Mouse (Mus musculus) layer of hippocampus, adult 18-20 months (tissue): ENCODE measurements at regions not wholly inside any gene's neighbourhood (a gene's known extent, or its start where the extent isn't known, plus 50 kb on each side); places are given as distances from the start of the nearest gene placed in this dataset.

ENCODE experiments used
- DNase-seq, 2 experiments: peaks; one replicate each; pipeline ENCODE4 v3.0.0; 2022; ENCODE audit warnings: low spot score in 2 of 2

GRCm38 (mm10) chr3:143949026-143949637 is 255.9 kb downstream of the Lmo4 start:
- DNase-seq: no peak

- no peak for DNase-seq
These were observed 257.1 kb downstream of the Lmo4 start for GRCm38 (mm10) chr3:143947938-143948267.

GRCm38 (mm10) chr3:143947079-143947937 is 257.7 kb downstream of the Lmo4 start:
- no peak for DNase-seq

GRCm38 (mm10) chr3:143939068-143939709 is 265.8 kb downstream of the Lmo4 start:
- no peak for DNase-seq

GRCm38 (mm10) chr3:143925322-143925721 is 279.7 kb downstream of the Lmo4 start:
- no peak for DNase-seq

- DNase-seq: no peak
These were observed 285.3 kb downstream of the Lmo4 start for GRCm38 (mm10) chr3:143919744-143920143.

- DNase-seq: no peak
These were observed 290.4 kb downstream of the Lmo4 start for GRCm38 (mm10) chr3:143914341-143915217.

GRCm38 (mm10) chr3:143913044-143913574 is 291.9 kb downstream of the Lmo4 start:
- no peak for DNase-seq

GRCm38 (mm10) chr3:143912433-143912832 is 292.6 kb downstream of the Lmo4 start:
- peak; percentile 41 to 71 for DNase-seq

- no peak for DNase-seq
These were observed 295.7 kb downstream of the Lmo4 start for GRCm38 (mm10) chr3:143909341-143909740.

- no peak for DNase-seq
These were observed 301.6 kb downstream of the Lmo4 start for GRCm38 (mm10) chr3:143903421-143903820.

GRCm38 (mm10) chr3:143880813-143881212 is 324.2 kb downstream of the Lmo4 start:
- no peak for DNase-seq

- DNase-seq: no peak
These were observed 331.1 kb downstream of the Lmo4 start for GRCm38 (mm10) chr3:143873876-143874275.

GRCm38 (mm10) chr3:143866521-143866920 is 338.5 kb downstream of the Lmo4 start:
- no peak for DNase-seq

- DNase-seq: no peak
These were observed 339.4 kb downstream of the Lmo4 start for GRCm38 (mm10) chr3:143865626-143866025.

- no peak for DNase-seq
These were observed 340.5 kb downstream of the Lmo4 start for GRCm38 (mm10) chr3:143864490-143864889.

- no peak for DNase-seq
These were observed 342.5 kb downstream of the Lmo4 start for GRCm38 (mm10) chr3:143862531-143862930.

- no peak for DNase-seq
These were observed 343.2 kb downstream of the Lmo4 start for GRCm38 (mm10) chr3:143861866-143862265.

- DNase-seq: no peak
These were observed 369.3 kb downstream of the Lmo4 start for GRCm38 (mm10) chr3:143835611-143836240.

- DNase-seq: no peak
These were observed 370.3 kb downstream of the Lmo4 start for GRCm38 (mm10) chr3:143834725-143835124.

- no peak for DNase-seq
These were observed 381.6 kb downstream of the Lmo4 start for GRCm38 (mm10) chr3:143823395-143823777.
